Mouse (Mus musculus): ENCODE measurements at regions not wholly inside any gene's neighbourhood (a gene's known extent, or its start where the extent isn't known, plus 50 kb on each side); places are given as distances from the start of the nearest gene placed in this dataset.
A peak's percentile ranks its signal among the peaks of the same experiment; 100 is the strongest.

- Histone ChIP-seq H3K4me3 (no peak overlapping the region), H3K9ac (no peak overlapping the region), H3K27me3 (no peaks in the 10 kb centered on the region), H3K9me3 (replicated peaks) (no peaks in the 10 kb centered on the region), H3K4me1 (replicated peaks) (no peaks in the 10 kb centered on the region), H3K36me3 (no peaks in the 10 kb centered on the region), H3K27ac (no peak overlapping the region), H3K4me2 (no peak overlapping the region)
- ATAC-seq (replicated peaks; ENCODE audit: insufficient number of reproducible peaks, insufficient read depth, low FRiP score, low read depth), result no peak
- WGBS, result 56% methylated on average over 3 of the region's 3 CpGs
Observed at GRCm38 (mm10) chr13:63700747-63701146, 114.3 kb upstream of the Ercc6l2 start.

GRCm38 (mm10) chr13:63701199-63702175, 113.6 kb upstream of the Ercc6l2 start:
- no peak overlapping the region for H3K9ac ChIP-seq
- ATAC-seq (replicated peaks; ENCODE audit: insufficient number of reproducible peaks, insufficient read depth, low FRiP score, low read depth), result no peak
- no peaks in the 10 kb centered on the region for H3K4me1 ChIP-seq (replicated peaks)
- no peaks in the 10 kb centered on the region for H3K36me3 ChIP-seq
- H3K4me2 ChIP-seq, result no peak overlapping the region
- 47% methylated on average over 9 of the region's 9 CpGs for WGBS
- H3K27me3 ChIP-seq, result no peaks in the 10 kb centered on the region
- no peak overlapping the region for H3K27ac ChIP-seq
- H3K9me3 ChIP-seq (replicated peaks), result no peaks in the 10 kb centered on the region
- H3K4me3 ChIP-seq, result no peak overlapping the region

GRCm38 (mm10) chr13:63708567-63708966, 106.5 kb upstream of the Ercc6l2 start:
- ATAC-seq (replicated peaks; ENCODE audit: insufficient number of reproducible peaks, insufficient read depth, low FRiP score, low read depth), result no peak
- H3K4me2 ChIP-seq, result no peak overlapping the region
- H3K4me1 ChIP-seq (replicated peaks), result no peaks in the 10 kb centered on the region
- WGBS, result 76% methylated on average over 2 of the region's 2 CpGs
- no peak overlapping the region for H3K9ac ChIP-seq
- H3K27me3 ChIP-seq, result no peaks in the 10 kb centered on the region
- peaks cover 3% of the 10 kb centered on the region; the same call in 1 of the 2 replicates for H3K9me3 ChIP-seq (replicated peaks)
- no peaks in the 10 kb centered on the region for H3K36me3 ChIP-seq
- H3K4me3 ChIP-seq, result no peak overlapping the region
- H3K27ac ChIP-seq, result no peak overlapping the region

- Histone ChIP-seq H3K4me1 (replicated peaks) (peaks cover 2% of the 10 kb centered on the region; the same call in 1 of the 2 replicates), H3K4me2 (no peak overlapping the region), H3K9me3 (replicated peaks) (peaks cover 3% of the 10 kb centered on the region; the same call in 1 of the 2 replicates), H3K9ac (no peak overlapping the region), H3K27me3 (no peaks in the 10 kb centered on the region), H3K4me3 (no peak overlapping the region), H3K36me3 (no peaks in the 10 kb centered on the region), H3K27ac (no peak overlapping the region)
- no peak for ATAC-seq (replicated peaks; ENCODE audit: insufficient number of reproducible peaks, insufficient read depth, low FRiP score, low read depth)
- WGBS, result 87% methylated on average over 3 of the region's 3 CpGs
Observed at GRCm38 (mm10) chr13:63713137-63713536, 101.9 kb upstream of the Ercc6l2 start.

- no peak overlapping the region for H3K27ac ChIP-seq
- H3K9me3 ChIP-seq (replicated peaks), result peaks cover 3% of the 10 kb centered on the region; the same call in 1 of the 2 replicates
- no peak overlapping the region for H3K9ac ChIP-seq
- no peak for ATAC-seq (replicated peaks; ENCODE audit: insufficient number of reproducible peaks, insufficient read depth, low FRiP score, low read depth)
- peaks cover 20% of the 10 kb centered on the region for H3K4me1 ChIP-seq (replicated peaks)
- no peaks in the 10 kb centered on the region for H3K27me3 ChIP-seq
- no peak overlapping the region for H3K4me2 ChIP-seq
- no peak overlapping the region for H3K4me3 ChIP-seq
- 71% methylated on average over 1 of the region's 1 CpGs for WGBS
- H3K36me3 ChIP-seq, result no peaks in the 10 kb centered on the region
Observed at GRCm38 (mm10) chr13:63716498-63716897, 98.5 kb upstream of the Ercc6l2 start.

- Histone ChIP-seq H3K9ac (no peak overlapping the region), H3K4me1 (replicated peaks) (peaks cover 20% of the 10 kb centered on the region), H3K36me3 (no peaks in the 10 kb centered on the region), H3K27me3 (no peaks in the 10 kb centered on the region), H3K9me3 (replicated peaks) (peaks cover 3% of the 10 kb centered on the region; the same call in 1 of the 2 replicates), H3K27ac (no peak overlapping the region), H3K4me3 (no peak overlapping the region), H3K4me2 (no peak overlapping the region)
- ATAC-seq (replicated peaks; ENCODE audit: insufficient number of reproducible peaks, insufficient read depth, low FRiP score, low read depth), result no peak
- 72% methylated on average over 3 of the region's 3 CpGs for WGBS
Observed at GRCm38 (mm10) chr13:63717249-63717648, 97.8 kb upstream of the Ercc6l2 start.

GRCm38 (mm10) chr13:63718782-63719181, 96.3 kb upstream of the Ercc6l2 start:
- no peak overlapping the region for H3K9ac ChIP-seq
- H3K9me3 ChIP-seq (replicated peaks), result no peaks in the 10 kb centered on the region
- no peak overlapping the region for H3K4me2 ChIP-seq
- WGBS, result 49% methylated on average over 2 of the region's 2 CpGs
- no peak for ATAC-seq (replicated peaks; ENCODE audit: insufficient number of reproducible peaks, insufficient read depth, low FRiP score, low read depth)
- no peaks in the 10 kb centered on the region for H3K36me3 ChIP-seq
- H3K4me3 ChIP-seq, result no peak overlapping the region
- H3K27ac ChIP-seq, result peak overlapping the region; percentile 50; the same call in 1 of the 2 replicates
- peaks cover 20% of the 10 kb centered on the region for H3K4me1 ChIP-seq (replicated peaks)
- H3K27me3 ChIP-seq, result no peaks in the 10 kb centered on the region

GRCm38 (mm10) chr13:63719351-63720207, 95.5 kb upstream of the Ercc6l2 start:
- H3K4me3 ChIP-seq, result no peak overlapping the region
- no peaks in the 10 kb centered on the region for H3K9me3 ChIP-seq (replicated peaks)
- H3K27ac ChIP-seq, result peak overlapping the region; percentile 50
- H3K36me3 ChIP-seq, result no peaks in the 10 kb centered on the region
- WGBS, result 28% methylated on average over 8 of the region's 8 CpGs
- ATAC-seq (replicated peaks; ENCODE audit: insufficient number of reproducible peaks, insufficient read depth, low FRiP score, low read depth), result peak; percentile 69; the same call in 1 of the 2 replicates
- H3K4me2 ChIP-seq, result no peak overlapping the region
- H3K27me3 ChIP-seq, result no peaks in the 10 kb centered on the region
- no peak overlapping the region for H3K9ac ChIP-seq
- peaks cover 25% of the 10 kb centered on the region for H3K4me1 ChIP-seq (replicated peaks)

- Histone ChIP-seq H3K4me1 (replicated peaks) (peaks cover 31% of the 10 kb centered on the region), H3K4me2 (no peak overlapping the region), H3K27ac (no peak overlapping the region), H3K9me3 (replicated peaks) (no peaks in the 10 kb centered on the region), H3K4me3 (no peak overlapping the region), H3K9ac (no peak overlapping the region), H3K36me3 (no peaks in the 10 kb centered on the region), H3K27me3 (no peaks in the 10 kb centered on the region)
- ATAC-seq (replicated peaks; ENCODE audit: insufficient number of reproducible peaks, insufficient read depth, low FRiP score, low read depth), result no peak
- 75% methylated on average over 3 of the region's 3 CpGs for WGBS
Observed at GRCm38 (mm10) chr13:63720610-63721009, 94.4 kb upstream of the Ercc6l2 start.

GRCm38 (mm10) chr13:63721011-63721625, 93.9 kb upstream of the Ercc6l2 start:
- Histone ChIP-seq H3K4me2 (no peak overlapping the region), H3K9me3 (replicated peaks) (no peaks in the 10 kb centered on the region), H3K4me1 (replicated peaks) (peaks cover 31% of the 10 kb centered on the region), H3K27ac (no peak overlapping the region), H3K9ac (no peak overlapping the region), H3K4me3 (no peak overlapping the region), H3K36me3 (no peaks in the 10 kb centered on the region), H3K27me3 (no peaks in the 10 kb centered on the region)
- WGBS, result 72% methylated on average over 5 of the region's 5 CpGs
- no peak for ATAC-seq (replicated peaks; ENCODE audit: insufficient number of reproducible peaks, insufficient read depth, low FRiP score, low read depth)

- no peak overlapping the region for H3K27ac ChIP-seq
Observed at GRCm38 (mm10) chr13:63724293-63724692, 90.7 kb upstream of the Ercc6l2 start.

More at GRCm38 (mm10) chr13:63724293-63724692, 90.7 kb upstream of the Ercc6l2 start:
- Histone ChIP-seq H3K4me1 (replicated peaks) (peaks cover 21% of the 10 kb centered on the region), H3K4me3 (no peak overlapping the region), H3K9me3 (replicated peaks) (no peaks in the 10 kb centered on the region), H3K36me3 (no peaks in the 10 kb centered on the region), H3K9ac (no peak overlapping the region), H3K27me3 (no peaks in the 10 kb centered on the region), H3K4me2 (no peak overlapping the region)
- no peak for ATAC-seq (replicated peaks; ENCODE audit: insufficient number of reproducible peaks, insufficient read depth, low FRiP score, low read depth)
- 55% methylated on average over 2 of the region's 2 CpGs for WGBS
